Mouse (Mus musculus) spleen, adult 12 weeks (tissue): ENCODE results near the gene Pnpla1.

ENCODE experiments used
- DNase-seq: peaks from one replicate; pipeline ENCODE4 v3.0.0; 2022; ENCODE audit warnings: low spot score

Gene Pnpla1

DNA sequence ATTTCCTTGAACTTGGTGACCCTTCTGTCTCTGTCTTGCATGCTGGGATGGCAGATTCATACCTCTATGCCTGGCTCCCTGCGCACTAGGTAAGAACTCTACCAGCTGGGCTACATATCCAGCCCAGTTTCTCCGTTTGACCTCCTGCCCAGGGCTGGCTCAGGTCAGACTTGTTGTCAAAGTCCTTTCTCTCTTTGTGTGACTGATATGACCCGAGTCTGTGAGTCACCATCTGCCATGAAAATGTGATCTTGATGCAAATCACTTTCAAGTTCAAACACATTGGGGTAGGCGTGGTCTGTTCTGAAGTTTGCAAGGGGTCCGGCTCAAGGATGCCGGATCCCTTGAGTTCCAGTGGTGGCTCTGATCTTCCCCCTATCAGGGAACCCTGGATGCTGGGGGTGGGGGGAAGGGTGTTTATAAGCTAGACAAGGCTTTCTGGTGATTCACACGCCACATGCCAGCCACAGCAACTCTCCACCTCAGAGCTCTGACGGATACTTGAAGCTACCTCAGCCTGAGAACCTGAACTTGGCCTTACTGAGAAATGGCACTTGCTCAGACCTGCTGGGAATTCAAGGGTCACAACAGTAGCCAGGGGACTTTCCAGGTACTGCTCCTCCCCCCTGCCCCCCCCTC is 66.9 kb downstream of the Pnpla1 start:
- no peak for DNase-seq

GRCm38 (mm10) chr17:28926380-28926779 is 68.2 kb downstream of the Pnpla1 start:
- peak; percentile 63 for DNase-seq

- DNase-seq = peak; percentile 59
Measured at GRCm38 (mm10) chr17:28926866-28927635, 68.8 kb downstream of the Pnpla1 start.

- DNase-seq = no peak
Measured at GRCm38 (mm10) chr17:28928004-28928403, 69.8 kb downstream of the Pnpla1 start.

GRCm38 (mm10) chr17:28929369-28929768 is 71.2 kb downstream of the Pnpla1 start:
- no peak for DNase-seq

DNA sequence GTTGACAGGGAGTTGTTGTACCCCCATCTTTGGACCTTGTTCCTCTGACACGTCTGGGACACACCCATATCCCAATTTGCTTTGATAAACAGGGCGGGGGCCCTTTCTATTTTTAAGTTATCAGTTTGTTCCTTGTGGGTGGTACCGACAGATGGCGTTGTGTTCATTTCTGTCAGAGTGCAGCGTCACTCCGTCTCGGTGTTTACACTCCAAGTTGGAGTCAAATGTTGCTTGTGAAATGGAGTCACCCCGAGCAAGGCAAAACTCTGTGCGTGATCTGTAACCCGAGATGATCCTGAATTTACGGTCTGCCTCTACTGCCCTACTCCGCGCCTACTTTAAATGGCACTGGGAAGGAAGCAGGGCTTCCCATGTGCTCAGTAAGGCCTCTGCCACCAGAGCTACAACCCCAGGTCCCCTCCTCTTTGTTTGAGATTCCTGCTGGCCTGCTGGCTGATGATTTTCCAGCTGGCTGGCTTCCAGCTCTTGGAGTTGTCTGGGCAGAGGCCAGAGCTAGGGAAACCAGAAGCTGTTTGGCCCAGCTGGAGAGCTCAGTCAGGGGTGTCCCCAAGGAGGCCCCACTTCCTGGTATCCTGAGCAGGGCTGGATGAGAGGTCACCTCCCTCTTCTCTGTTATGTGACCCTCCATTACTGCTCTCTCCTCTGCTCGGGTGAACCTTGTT is 72.3 kb downstream of the Pnpla1 start:
- DNase-seq = peak; percentile 66

GRCm38 (mm10) chr17:28931436-28932211 is 73.4 kb downstream of the Pnpla1 start:
- DNase-seq = no peak

DNA sequence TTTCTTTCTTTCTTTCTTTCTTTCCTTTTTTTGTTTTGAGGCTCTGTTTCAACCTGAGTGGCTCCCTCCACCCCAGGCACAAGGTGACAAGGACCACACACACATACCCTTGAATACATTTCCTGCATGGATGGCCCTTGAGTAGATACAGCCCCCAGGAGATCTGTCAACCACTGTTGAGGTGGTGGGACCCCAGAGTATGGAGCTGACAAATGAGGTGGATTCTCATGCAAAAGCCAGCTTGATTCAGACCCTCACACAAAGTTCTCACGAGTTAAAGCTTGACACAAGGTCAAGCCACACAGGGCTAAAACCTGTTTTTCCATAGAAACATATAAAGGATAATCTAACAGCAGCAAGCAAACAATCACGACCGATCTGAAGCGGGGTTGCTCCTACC is 74.1 kb downstream of the Pnpla1 start:
- DNase-seq = no peak

DNA sequence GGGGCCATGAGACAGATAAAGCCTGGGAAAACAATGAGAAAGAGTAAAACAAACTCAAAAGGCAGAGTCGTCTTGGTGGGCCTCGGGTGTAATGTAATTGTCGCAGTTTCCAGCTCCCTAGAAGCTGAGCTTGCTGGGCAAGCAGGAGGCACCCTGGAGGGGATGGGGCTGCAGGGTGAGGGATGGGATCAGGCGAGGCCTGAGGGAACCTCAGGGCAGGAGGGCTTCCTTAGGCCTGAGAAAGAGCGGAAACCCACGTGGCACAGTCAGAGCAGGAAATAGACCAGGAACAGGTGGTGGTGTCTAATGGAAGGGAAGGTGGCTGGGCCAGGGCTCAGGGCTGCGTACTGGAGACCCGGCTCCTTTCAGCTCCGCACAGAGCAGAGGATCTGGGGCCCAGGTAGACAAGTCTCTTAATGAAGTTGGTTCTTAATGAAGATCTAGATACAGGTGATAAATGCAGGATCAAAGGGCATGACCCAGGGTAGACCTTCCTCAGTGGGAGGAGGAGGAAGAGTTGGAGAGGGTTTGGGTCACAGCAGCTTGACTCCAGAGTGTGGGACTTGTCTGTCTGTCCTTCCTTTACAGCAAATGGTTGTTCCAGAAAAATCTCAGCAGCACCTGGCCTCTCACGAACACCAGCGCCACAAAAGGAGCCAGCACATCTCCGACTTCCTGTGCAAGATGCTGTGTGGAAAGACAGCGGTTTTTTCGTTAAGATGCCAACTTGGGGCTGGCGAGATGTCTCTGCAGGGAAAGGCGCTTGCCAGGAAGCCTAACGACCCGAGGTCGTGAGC is 76.1 kb downstream of the Pnpla1 start:
- no peak for DNase-seq

DNA sequence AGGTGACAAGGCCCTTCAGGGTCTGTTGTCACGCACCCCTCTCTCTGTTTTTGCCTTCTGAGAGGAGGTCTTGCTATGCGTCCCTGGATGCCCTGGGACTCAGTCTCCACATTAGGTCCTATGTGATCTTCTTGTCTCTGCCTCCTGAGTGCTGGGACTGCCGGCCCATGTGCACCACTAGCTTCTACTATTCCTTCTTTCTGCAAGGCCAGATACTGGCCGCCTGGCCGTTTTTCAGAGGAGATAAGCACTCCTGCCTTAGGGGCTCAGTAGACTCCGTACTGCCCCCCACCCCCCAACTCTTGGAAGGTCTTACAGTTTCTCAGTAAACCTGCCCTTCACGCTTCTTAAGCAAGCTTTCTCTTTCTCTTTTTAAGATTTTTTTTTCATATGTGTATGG is 77.9 kb downstream of the Pnpla1 start:
- DNase-seq = no peak

DNA sequence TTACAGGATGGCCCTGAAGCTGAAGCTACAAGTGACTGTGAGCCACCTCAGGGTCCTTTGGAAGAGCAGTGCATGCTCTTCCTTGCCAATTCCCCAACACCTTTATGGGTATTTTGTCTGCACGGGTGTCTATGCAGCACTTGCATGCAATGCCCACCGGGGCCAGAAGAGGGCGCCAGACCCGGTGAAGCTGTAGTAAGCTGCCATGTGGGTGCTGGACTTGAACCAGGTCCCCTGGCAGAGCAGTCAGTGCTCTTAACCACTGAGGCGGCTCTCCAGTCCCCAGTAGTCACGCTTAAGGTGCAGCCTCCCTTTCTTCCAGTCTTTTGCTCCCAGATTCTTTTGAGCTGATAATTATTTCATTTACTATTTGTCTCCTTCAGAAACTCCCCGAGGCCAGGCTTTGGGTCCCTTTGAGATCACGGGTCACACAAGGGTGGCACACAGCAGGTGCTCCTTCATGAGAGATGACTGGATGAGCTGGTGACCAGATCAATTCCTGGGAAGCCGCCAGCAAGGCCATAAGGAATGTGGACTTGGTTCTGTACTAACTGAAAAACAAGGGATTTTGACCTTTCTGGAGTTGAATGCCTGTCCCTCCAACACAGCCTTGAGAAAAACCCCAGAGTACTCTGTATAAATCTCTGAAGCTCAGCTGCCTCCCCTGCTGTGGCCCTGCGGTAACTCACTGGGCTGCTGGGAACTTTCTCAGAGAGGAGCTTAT is 78.6 kb downstream of the Pnpla1 start:
- peak; percentile 66 for DNase-seq
